Mouse (Mus musculus): ENCODE data around the gene Pcolce.

The Pcolce gene

GRCm38 (mm10) chr5:137561556-137561955 is 52.0 kb downstream of the Pcolce start:
- Histone ChIP-seq H3K36me3 (ENCODE audit: insufficient read depth, low read length) (no peaks in the 10 kb centered on the region), H3K9me3 (ENCODE audit: low read length) (no peaks in the 10 kb centered on the region), H3K27me3 (ENCODE audit: insufficient read depth, low read length) (peaks cover 24% of the 10 kb centered on the region), H3K4me3 (replicated peaks; ENCODE audit: low read length) (no peak overlapping the region), H3K4me1 (replicated peaks; ENCODE audit: low read depth, low read length) (peaks cover 22% of the 10 kb centered on the region)
- TF ChIP-seq NANOG (IDR thresholded peaks at IDR 0.05; ENCODE audit: borderline replicate concordance, low read length) (no peak), POU5F1 (IDR thresholded peaks at IDR 0.05; ENCODE audit: borderline replicate concordance, low read length) (no peak), CTCF (conservative IDR thresholded peaks at IDR 0.05; ENCODE audit: low read length) (no peak)
